Mouse (Mus musculus) small intestine, adult 2 months (tissue): Measurements from ENCODE around the gene Gxylt1.

ENCODE experiments used
- CTCF ChIP-seq: fragments of 200-500 bp; IDR thresholded peaks from 2 replicates; pipeline ENCODE4 v1.5.1; 2012; ENCODE audit warnings: low read depth, mild to moderate bottlenecking, control low read depth, inconsistent platforms, low read length, moderate library complexity, mixed read lengths; ENCODE audit not compliant: insufficient replicate concordance, insufficient read length; ENCODE audit errors: extremely low read depth
- POLR2A ChIP-seq: fragments of 200-500 bp; IDR thresholded peaks from 2 replicates; pipeline ENCODE4 v1.6.1; 2012; ENCODE audit warnings: low read depth, mild to moderate bottlenecking, control low read depth, inconsistent platforms, low read length, moderate library complexity

- TF ChIP-seq CTCF (peak; percentile 30; the same call in 1 of the 2 replicates), POLR2A (no peak)
These were observed 12.2 kb downstream of the Gxylt1 start for GRCm38 (mm10) chr15:93262818-93263217.
